ENCODE assay signal across 24 mouse cellular contexts in genomic region chr15:96617555-96617954, GRCm38 (mm10). TPM values are rescaled to one million over a fixed set of nuclear protein-coding genes. Genes with fewer than 3 reads are reported as not detected.
DNase-seq lines count a peak whose midpoint lies in the region; ATAC-seq and TF ChIP-seq lines count a peak whose summit lies in the region.
"Had no signal": no experiment of that assay in that cellular context is flagged by ENCODE, and none has a peak within 500 bp of the region (broad histone marks: within the 10 kb centered on the region; RNA-seq: fewer than 3 reads in every experiment).

No protein-coding gene starts in this region.

- H3K4me1 ChIP-seq in heart, embryonic 12.5 days (replicated peaks): peaks cover 18% of the 10 kb centered on the region
- H3K4me1 ChIP-seq in heart, adult 2 months (ENCODE audit: control insufficient read depth, insufficient read depth, low read length): no peaks in the 10 kb centered on the region
- H3K4me1 ChIP-seq in heart, embryonic 16.5 days (ENCODE audit: control insufficient read depth, insufficient read depth, low read length): peaks cover 3% of the 10 kb centered on the region; the same call in 1 of the 2 replicates
- H3K4me1 ChIP-seq: embryonic facial prominence, embryonic 13.5 days; forebrain, embryonic 12.5 days; hindbrain, embryonic 12.5 days had no signal

- H3K27me3 ChIP-seq in heart, embryonic 12.5 days (replicated peaks): no peaks in the 10 kb centered on the region
- H3K27me3 ChIP-seq in heart, adult 2 months (ENCODE audit: control insufficient read depth, insufficient read depth, low read length): no peaks in the 10 kb centered on the region
- H3K27me3 ChIP-seq in heart, embryonic 16.5 days (ENCODE audit: control insufficient read depth, insufficient read depth, low read length): no peaks in the 10 kb centered on the region
- H3K27me3 ChIP-seq: embryonic facial prominence, embryonic 13.5 days; forebrain, embryonic 12.5 days; hindbrain, embryonic 12.5 days had no signal

- no peaks in the 10 kb centered on the region for H3K79me2 ChIP-seq in heart, adult 2 months (replicated peaks; ENCODE audit: control insufficient read depth, insufficient read depth, low read length)

- H3K4me3 ChIP-seq in heart, embryonic 12.5 days: no peak overlapping the region
- no peak overlapping the region for H3K4me3 ChIP-seq in heart, adult 2 months
- H3K4me3 ChIP-seq in heart, embryonic 16.5 days (ENCODE audit: low read length): no peak overlapping the region
- H3K4me3 ChIP-seq: embryonic facial prominence, embryonic 13.5 days; forebrain, embryonic 12.5 days; hindbrain, embryonic 12.5 days had no signal

- no peak overlapping the region for H3K9ac ChIP-seq in heart, embryonic 12.5 days
- no peak overlapping the region for H3K9ac ChIP-seq in heart, adult 2 months (ENCODE audit: low read depth, low read length)
- H3K9ac ChIP-seq in heart, embryonic 16.5 days (ENCODE audit: low read length): no peak overlapping the region
- H3K9ac ChIP-seq: embryonic facial prominence, embryonic 13.5 days; forebrain, embryonic 12.5 days; hindbrain, embryonic 12.5 days had no signal

- intact Hi-C loops in heart, adult 2 months (cut with DNase I): no loop called here
- intact Hi-C loops in heart, postnatal 14 days (cut with DNase I): no loop called here

- 45% methylated on average over 7 of the region's 7 CpGs for WGBS in heart, embryonic 12.5 days
- WGBS in heart, adult 2 months: 60% methylated on average over 7 of the region's 7 CpGs
- WGBS in heart, embryonic 16.5 days: 45% methylated on average over 7 of the region's 7 CpGs

- DNase-seq in heart, adult 2 months: no peak
- no peak for DNase-seq in heart, postnatal 14 days
- DNase-seq in 3134 (ENCODE audit: extremely low read depth, insufficient read length, low spot score): peak; percentile 59
- peak; percentile 42 for DNase-seq in R1 (ENCODE audit: low read depth, low spot score)
- DNase-seq: adrenal gland, postnatal 10 days; cerebellum, adult 11 months; cerebellum, adult 8-10 months; cerebellum, postnatal 14 days; embryo, embryonic 11 days; gastrocnemius, postnatal 10 days; heart, postnatal 36 days; kidney, adult 11 months; kidney, adult 9 months had no signal

- no peak for TF ChIP-seq EP300 in heart, adult 2 months (IDR thresholded peaks at IDR 0.05; ENCODE audit: insufficient read depth, low read depth, low read length)

- TF ChIP-seq POLR2A in heart, adult 2 months (IDR thresholded peaks at IDR 0.05; ENCODE audit: insufficient read depth, low read depth, low read length): no peak

- no peak overlapping the region for H3K4me2 ChIP-seq in heart, embryonic 12.5 days
- no peak overlapping the region for H3K4me2 ChIP-seq in heart, embryonic 16.5 days (ENCODE audit: low read depth, low read length)
- H3K4me2 ChIP-seq: embryonic facial prominence, embryonic 13.5 days; forebrain, embryonic 12.5 days; hindbrain, embryonic 12.5 days had no signal

- peak overlapping the region; percentile 75 for H3K27ac ChIP-seq in heart, embryonic 12.5 days (ENCODE audit: poor library complexity, severe bottlenecking)
- H3K27ac ChIP-seq in heart, adult 2 months: no peak overlapping the region
- H3K27ac ChIP-seq in heart, embryonic 16.5 days (ENCODE audit: low read length): peak overlapping the region; percentile 16; the same call in 1 of the 2 replicates
- H3K27ac ChIP-seq: embryonic facial prominence, embryonic 13.5 days; forebrain, embryonic 12.5 days; hindbrain, embryonic 12.5 days; kidney, postnatal 0 days had no signal

- peaks cover 74% of the 10 kb centered on the region for H3K36me3 ChIP-seq in heart, embryonic 12.5 days
- H3K36me3 ChIP-seq in heart, adult 2 months (ENCODE audit: control insufficient read depth, insufficient read depth, low read length): no peaks in the 10 kb centered on the region
- H3K36me3 ChIP-seq in heart, embryonic 16.5 days (ENCODE audit: control insufficient read depth, insufficient read depth): peaks cover 47% of the 10 kb centered on the region
- H3K36me3 ChIP-seq: G1E had no signal

- no peak for TF ChIP-seq CTCF in heart, adult 2 months (IDR thresholded peaks at IDR 0.05)

- H3K9me3 ChIP-seq in heart, embryonic 12.5 days (replicated peaks): peaks cover 9% of the 10 kb centered on the region
- peaks cover 14% of the 10 kb centered on the region for H3K9me3 ChIP-seq in heart, embryonic 16.5 days (replicated peaks; ENCODE audit: control insufficient read depth, low read length)

- peak; percentile 59; the same call in 1 of the 2 replicates for ATAC-seq in heart, embryonic 12.5 days (ENCODE audit: insufficient number of reproducible peaks, low FRiP score)
- ATAC-seq in heart, embryonic 16.5 days (replicated peaks; ENCODE audit: extremely low read depth, insufficient read depth, low FRiP score): peak; percentile 69; the same call in 1 of the 2 replicates
- ATAC-seq in inflammation-experienced regulatory T-cells, adult 6 months: no peak
- ATAC-seq: CD4-positive, CD25-positive, alpha-beta regulatory T cell, adult 4 months; forebrain, embryonic 16.5 days; hindbrain, embryonic 16.5 days had no signal

RNA-seq across cellular contexts. Expression of gene Slc38a1, which starts 25.2 kb away (rescaled TPM):
- polyA plus RNA-seq in heart, embryonic 12.5 days (2016; fragmentation: Nextera tagmentation; extraction: Ambion mirVana): 93.0 and 99.8 TPM in 2 replicates
- total RNA-seq in heart, adult 2 months (2021): 10 to 100 TPM; 11.8 to 12.8 TPM
- 12.7 and 14.2 TPM in 2 replicates for polyA plus RNA-seq in heart, adult 2 months (2012; rRNA removed)
- 70.7 and 71.2 TPM in 2 replicates for polyA plus RNA-seq in heart, embryonic 16.5 days (2015; fragmentation: Nextera tagmentation; extraction: Ambion mirVana)
- 10 to 100 TPM; 33.6 to 35.4 TPM for total RNA-seq in heart, postnatal 14 days (2021)
- polyA plus RNA-seq in inflammation-experienced regulatory T-cells, adult 6 months (2017; shearing (Covaris generic)): 10 to 100 TPM; 58.9 to 87.5 (median 79.1) TPM
- polyA plus RNA-seq: G1E had no signal

Comparison
In these comparisons a context has a peak if more than half of its experiments do, and no peak if none do; other contexts are left out.
1. DNase-seq: peak in 3134 (single experiment) and R1 (single experiment); none in heart, adult 2 months (0 of 2) and heart, postnatal 14 days (0 of 2).